Mouse (Mus musculus): ENCODE data around the gene Gpr27. TPM values are rescaled to one million over a fixed set of nuclear protein-coding genes. Genes with fewer than 3 reads are reported as not detected.

The Gpr27 gene
- polyA plus RNA-seq, 1 experiment from 2014 or later = 1.1 TPM

DNA sequence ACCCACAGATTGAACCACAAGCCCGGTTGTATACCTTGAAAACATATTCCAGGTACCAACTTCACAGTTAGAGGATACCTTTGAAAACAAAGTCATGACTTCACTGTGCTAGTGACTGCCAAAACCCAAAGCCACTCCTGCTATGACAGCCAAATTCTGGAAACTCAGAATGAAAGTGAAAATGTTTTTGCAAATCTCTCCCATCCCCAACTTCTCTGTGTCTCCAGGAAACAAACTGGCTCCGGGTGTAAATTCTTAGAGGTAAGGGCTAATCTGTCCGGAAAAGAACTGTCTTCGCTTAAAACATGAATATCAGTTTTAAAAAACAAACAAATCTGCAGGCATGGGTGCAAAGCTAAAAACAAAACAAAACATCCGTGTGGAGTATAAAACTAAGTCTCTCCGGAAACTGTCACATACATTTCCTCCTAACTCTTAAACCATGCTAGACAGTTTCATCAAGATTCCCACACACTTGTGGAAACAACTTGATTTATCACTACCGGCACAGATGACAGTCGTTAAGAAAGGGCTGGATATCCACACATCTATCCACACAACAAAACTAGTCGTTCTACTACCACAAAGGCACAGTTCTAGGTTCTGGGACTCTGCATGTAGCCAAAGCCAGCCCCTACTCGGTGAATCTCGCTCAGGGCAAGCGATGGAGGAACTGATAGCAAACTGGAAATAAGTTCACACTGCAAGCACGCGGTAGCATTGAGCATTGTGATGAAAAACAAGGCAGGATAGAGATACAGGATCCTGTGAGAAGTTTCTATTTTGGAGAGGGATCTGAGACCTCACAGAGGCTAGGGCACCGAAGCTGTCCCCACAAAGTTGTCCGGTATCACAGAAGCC lies 26.8 kb upstream of the Gpr27 start:
- no peaks in the 10 kb centered on the region for H3K9me3 ChIP-seq (replicated peaks)
- H3K27me3 ChIP-seq (ENCODE audit: low read depth, poor library complexity, severe bottlenecking) = 0 out of 2 replicates have a peak, but pooled peaks cover 21% of the 10 kb centered on the region
- no peaks in the 10 kb centered on the region for H3K36me3 ChIP-seq
- no peak for DNase-seq (ENCODE audit: low spot score)
- WGBS = 34% methylated on average over 16 of the region's 16 CpGs
- H3K4me1 ChIP-seq = peaks cover 46% of the 10 kb centered on the region
- peak overlapping the region; percentile 84 for H3K4me3 ChIP-seq
- H3K27ac ChIP-seq = peak overlapping the region; percentile 94

DNA sequence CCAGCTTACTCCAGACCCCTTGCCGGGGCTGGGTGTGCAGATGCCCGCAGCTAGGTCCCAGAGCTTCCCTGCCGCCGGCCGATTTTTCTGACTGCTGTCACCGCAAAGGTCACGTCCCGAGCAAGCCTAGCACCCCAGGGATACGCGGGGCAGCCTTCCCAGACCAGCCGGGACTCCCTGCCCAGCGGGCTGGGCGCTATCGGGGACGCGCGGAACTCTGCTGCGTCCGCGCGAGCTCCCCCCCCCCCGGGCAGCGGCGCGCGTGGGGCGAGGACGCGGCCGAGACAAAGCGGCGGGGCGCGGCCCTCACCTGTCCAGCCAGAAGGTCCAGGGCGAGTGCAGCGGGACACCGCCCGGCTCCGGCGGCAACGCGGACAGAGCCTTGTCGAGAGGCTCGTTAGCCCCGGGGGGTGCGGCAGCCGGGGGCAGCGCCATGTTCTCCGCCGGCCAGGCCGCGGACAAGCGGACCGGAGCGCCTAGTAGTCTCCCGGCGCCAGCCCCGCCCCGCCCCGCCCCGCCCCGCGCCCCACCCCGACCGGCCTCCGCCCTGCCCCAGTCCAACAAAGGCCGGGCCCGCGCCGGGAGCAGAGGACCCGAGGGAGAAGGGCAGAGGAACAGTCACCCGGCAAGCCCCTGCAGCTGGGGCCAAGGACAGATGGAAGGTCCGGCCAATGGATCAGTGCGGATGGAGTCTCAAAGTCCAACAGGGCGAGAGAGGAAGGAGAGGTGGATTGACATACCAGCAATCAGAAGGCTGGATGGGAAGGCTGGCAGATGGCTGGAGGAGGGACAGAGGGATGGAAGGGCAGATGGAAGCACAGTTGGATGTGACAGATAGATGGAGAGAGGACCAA lies 25.9 kb upstream of the Gpr27 start, which contains the start of the genes Eif4e3 and Gm20696:
TSS of gene Eif4e3 (minus strand) at position 454 of the 854 bp plus-strand sequence.
TSS of gene Gm20696 (minus strand) at position 480 of the 854 bp plus-strand sequence.
- peak within 1 kb of the TSS; percentile 94 for H3K27ac ChIP-seq

DNA sequence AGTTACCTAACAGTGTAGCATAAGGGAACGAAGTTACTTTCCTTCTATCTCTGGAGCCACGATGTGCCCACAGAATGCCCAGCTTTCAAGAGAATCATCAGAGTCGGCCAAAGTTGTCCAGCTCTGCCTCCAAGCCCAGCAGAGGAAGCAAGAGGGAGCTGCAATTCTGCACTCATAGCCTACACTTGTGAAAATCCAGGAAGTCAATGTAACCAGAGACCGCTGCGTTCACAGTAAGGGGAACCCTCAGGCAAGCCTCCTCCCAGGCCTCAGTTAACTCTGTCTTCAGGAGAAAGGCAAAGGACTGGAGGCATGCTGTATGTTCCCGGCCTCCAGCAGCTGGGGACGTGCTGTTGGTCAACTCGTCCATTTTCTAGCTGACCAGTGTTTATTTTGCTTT lies 25.2 kb upstream of the Gpr27 start:
- 25% methylated on average over 8 of the region's 8 CpGs for WGBS
- peak overlapping the region; percentile 94 for H3K27ac ChIP-seq

More for the DNA sequence above, 25.9 kb upstream of the Gpr27 start, which contains the start of the genes Eif4e3 and Gm20696:
- peaks cover 45% of the 10 kb centered on the region for H3K4me1 ChIP-seq
- H3K4me3 ChIP-seq = peak within 1 kb of the TSS; percentile 84
- DNase-seq (ENCODE audit: low spot score) = peak; percentile 81
- H3K27me3 ChIP-seq (ENCODE audit: low read depth, poor library complexity, severe bottlenecking) = peaks cover 24% of the 10 kb centered on the region; the same call in 1 of the 2 replicates
- under 1% methylated on average over 72 of the region's 75 CpGs for WGBS
- H3K9me3 ChIP-seq (replicated peaks) = no peaks in the 10 kb centered on the region
- H3K36me3 ChIP-seq = no peaks in the 10 kb centered on the region

DNA sequence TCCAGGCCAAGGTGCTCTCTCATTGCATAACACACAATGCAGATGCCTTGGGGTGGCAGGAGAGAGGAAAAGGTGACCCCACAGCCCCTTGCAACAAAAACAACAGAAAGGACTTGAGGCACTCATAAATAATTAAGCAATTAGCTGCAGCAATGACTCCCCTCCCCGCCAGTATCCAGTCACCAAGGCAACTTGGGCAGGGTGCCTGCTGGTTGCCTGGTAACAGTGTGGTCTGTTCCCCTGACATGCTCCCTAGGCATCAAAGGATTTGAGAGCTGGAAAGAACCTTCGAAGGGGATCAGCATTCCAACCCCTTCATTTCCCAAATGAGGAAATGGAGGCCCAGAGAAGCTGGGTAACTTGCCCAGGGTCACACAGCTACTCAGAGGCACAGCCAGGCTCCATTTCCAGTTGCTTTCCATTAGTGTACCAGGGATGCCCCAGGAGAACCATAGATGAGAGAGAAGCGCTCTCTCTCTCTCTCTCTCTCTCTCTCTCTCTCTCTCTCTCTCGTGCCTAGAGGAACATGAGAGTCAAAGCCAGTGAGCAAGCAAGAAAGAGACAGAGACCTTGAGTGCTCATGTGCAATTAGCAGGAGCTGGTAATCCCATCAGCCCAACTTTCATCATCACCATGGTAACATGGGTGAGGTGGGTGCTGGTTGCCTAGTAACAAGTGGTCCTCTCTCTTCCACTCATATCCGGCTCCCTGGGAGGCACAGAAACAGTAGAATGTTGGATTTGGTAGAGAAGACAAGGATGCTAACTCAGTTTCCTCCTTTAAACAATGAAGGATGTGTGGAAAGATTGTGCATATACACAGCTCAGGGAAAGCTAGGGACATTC lies 22.8 kb upstream of the Gpr27 start:
- Histone ChIP-seq H3K9me3 (replicated peaks) (no peaks in the 10 kb centered on the region), H3K4me1 (peaks cover 39% of the 10 kb centered on the region), H3K36me3 (no peaks in the 10 kb centered on the region), H3K27ac (no peak overlapping the region), H3K4me3 (no peak overlapping the region), H3K27me3 (ENCODE audit: low read depth, poor library complexity, severe bottlenecking) (peaks cover 15% of the 10 kb centered on the region; the same call in 1 of the 2 replicates)
- WGBS = 41% methylated on average over 5 of the region's 5 CpGs
- no peak for DNase-seq (ENCODE audit: low spot score)

More for the DNA sequence above, 25.2 kb upstream of the Gpr27 start:
- peak overlapping the region; percentile 84 for H3K4me3 ChIP-seq
- no peaks in the 10 kb centered on the region for H3K9me3 ChIP-seq (replicated peaks)
- H3K27me3 ChIP-seq (ENCODE audit: low read depth, poor library complexity, severe bottlenecking) = peaks cover 24% of the 10 kb centered on the region; the same call in 1 of the 2 replicates
- peak; percentile 54 for DNase-seq (ENCODE audit: low spot score)
- H3K36me3 ChIP-seq = no peaks in the 10 kb centered on the region
- H3K4me1 ChIP-seq = peaks cover 45% of the 10 kb centered on the region

DNA sequence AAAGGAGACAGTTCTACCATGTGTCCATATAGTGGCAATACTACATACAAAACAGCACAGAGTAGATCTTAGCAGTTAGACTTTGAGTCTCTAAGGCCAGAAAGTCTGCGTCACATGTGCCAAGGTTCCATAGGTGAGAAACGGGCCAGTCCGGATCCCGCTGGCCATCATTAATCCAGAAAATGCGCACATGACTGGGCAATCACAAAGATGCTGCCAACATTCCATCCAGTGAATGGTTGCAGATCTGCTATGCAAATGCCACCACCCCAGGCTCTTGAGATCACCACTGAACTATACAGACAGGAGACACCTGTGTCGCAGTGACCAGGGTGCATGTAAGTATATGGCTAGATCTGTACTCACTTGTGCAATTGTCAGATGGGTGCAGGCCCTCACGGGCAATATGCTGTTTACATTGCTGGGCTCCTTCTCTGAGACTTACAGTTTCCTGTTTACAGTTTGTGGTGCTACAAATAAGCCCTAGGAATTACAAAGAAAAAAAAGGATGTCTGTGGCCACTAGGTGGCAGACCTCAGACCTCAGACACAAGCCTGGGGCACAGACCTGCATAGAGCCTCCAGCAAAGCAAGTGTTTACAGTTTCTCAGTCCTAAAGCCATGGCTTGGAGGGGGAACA lies 21.9 kb upstream of the Gpr27 start:
- peak; percentile 68 for DNase-seq (ENCODE audit: low spot score)
- Histone ChIP-seq H3K4me3 (no peak overlapping the region), H3K27me3 (ENCODE audit: low read depth, poor library complexity, severe bottlenecking) (peaks cover 14% of the 10 kb centered on the region; the same call in 1 of the 2 replicates), H3K36me3 (no peaks in the 10 kb centered on the region), H3K4me1 (peaks cover 36% of the 10 kb centered on the region), H3K9me3 (replicated peaks) (no peaks in the 10 kb centered on the region), H3K27ac (no peak overlapping the region)
- 81% methylated on average over 7 of the region's 7 CpGs for WGBS

DNA sequence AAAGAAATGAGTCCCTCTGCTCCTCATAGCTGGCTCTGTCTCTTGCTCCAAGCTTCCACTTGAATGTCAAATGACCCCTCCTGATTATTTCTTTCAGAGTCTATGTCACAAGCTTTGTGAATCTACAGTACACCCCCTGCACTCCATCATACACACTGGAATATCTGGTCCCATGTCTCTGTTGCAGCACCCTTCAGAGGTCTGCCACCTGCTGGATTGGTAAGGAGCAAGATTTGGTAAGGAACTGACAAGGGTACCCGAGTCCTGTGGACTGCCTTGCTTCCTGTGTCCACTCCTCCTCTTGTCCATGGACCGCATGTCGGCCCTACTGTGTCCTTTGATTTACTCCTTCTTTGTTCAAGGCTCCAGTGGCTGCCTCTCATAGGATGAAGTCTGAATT lies 20.7 kb upstream of the Gpr27 start:
- no peak for DNase-seq (ENCODE audit: low spot score)
- WGBS = 73% methylated on average over 3 of the region's 3 CpGs
- H3K4me1 ChIP-seq = peaks cover 26% of the 10 kb centered on the region
- no peaks in the 10 kb centered on the region for H3K9me3 ChIP-seq (replicated peaks)
- H3K27ac ChIP-seq = no peak overlapping the region
- no peak overlapping the region for H3K4me3 ChIP-seq
- peaks cover 14% of the 10 kb centered on the region; the same call in 1 of the 2 replicates for H3K27me3 ChIP-seq (ENCODE audit: low read depth, poor library complexity, severe bottlenecking)
- no peaks in the 10 kb centered on the region for H3K36me3 ChIP-seq

DNA sequence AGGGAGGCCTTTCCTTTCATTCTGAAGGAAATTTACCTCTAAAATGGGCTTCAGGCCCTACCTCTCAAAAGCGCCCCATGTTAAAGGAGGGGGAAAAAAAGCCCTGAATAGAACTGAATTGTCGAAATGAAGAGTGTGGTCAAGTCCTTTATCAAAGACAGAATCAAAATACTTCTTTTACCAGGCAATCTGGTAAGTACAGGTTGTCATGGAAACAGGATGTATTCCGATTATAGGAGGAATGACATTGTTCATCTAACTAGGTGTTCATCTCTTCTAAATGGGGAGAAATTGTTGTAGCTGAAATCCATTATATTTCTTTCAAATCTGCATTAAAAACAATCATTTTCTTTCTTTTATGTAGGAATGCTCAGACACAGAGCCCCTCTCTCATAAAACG lies 18.0 kb upstream of the Gpr27 start:
- no peaks in the 10 kb centered on the region for H3K36me3 ChIP-seq
- WGBS = 86% methylated on average over 4 of the region's 4 CpGs
- peaks cover 7% of the 10 kb centered on the region for H3K4me1 ChIP-seq
- no peak overlapping the region for H3K4me3 ChIP-seq
- peaks cover 3% of the 10 kb centered on the region; the same call in 1 of the 2 replicates for H3K27me3 ChIP-seq (ENCODE audit: low read depth, poor library complexity, severe bottlenecking)
- DNase-seq (ENCODE audit: low spot score) = no peak
- H3K27ac ChIP-seq = no peak overlapping the region
- no peaks in the 10 kb centered on the region for H3K9me3 ChIP-seq (replicated peaks)

DNA sequence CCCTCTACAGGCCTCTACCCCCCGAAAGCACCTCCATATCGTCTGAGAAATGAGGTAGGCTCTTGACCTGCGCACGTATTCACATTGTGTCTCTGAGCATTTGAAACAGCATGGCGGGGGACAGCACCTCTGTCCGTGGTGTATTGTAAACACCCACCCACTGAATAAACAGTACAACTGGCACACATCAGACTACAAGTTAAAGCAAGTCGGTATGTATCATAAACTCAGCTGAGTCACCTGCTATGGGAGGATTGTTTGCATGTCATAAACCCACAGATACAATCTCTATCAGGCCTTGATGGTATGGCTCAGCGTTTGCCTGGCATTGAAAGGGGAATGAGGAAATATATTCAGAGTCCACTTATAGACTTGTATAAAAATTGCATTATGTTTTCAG lies 15.2 kb upstream of the Gpr27 start:
- 91% methylated on average over 8 of the region's 8 CpGs for WGBS
- Histone ChIP-seq H3K4me3 (no peak overlapping the region), H3K27me3 (ENCODE audit: low read depth, poor library complexity, severe bottlenecking) (no peaks in the 10 kb centered on the region), H3K9me3 (replicated peaks) (no peaks in the 10 kb centered on the region), H3K27ac (no peak overlapping the region), H3K4me1 (peaks cover 3% of the 10 kb centered on the region; the same call in 1 of the 2 replicates), H3K36me3 (no peaks in the 10 kb centered on the region)
- DNase-seq (ENCODE audit: low spot score) = no peak

DNA sequence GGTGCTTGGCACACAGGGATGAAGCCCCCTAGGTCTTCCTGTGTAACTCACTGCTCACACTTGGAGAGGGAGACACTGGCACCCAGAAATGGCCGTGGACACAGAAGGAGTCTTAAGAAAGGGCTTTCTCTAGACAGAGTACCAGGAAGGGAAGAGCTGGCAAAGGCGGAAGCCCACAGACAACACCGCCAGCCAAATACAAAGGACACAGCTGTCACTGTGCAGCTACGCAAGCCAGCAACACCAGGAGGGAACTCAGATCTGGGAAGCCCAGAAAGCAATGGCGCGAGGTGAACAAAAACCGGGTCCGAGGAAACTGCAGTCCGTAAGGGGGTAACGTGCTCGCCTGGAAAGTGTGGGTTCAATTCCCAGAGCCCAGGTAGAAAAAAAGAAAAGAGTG lies 14.4 kb upstream of the Gpr27 start:
- Histone ChIP-seq H3K27ac (no peak overlapping the region), H3K27me3 (ENCODE audit: low read depth, poor library complexity, severe bottlenecking) (no peaks in the 10 kb centered on the region), H3K4me3 (no peak overlapping the region), H3K9me3 (replicated peaks) (no peaks in the 10 kb centered on the region), H3K36me3 (no peaks in the 10 kb centered on the region), H3K4me1 (peaks cover 3% of the 10 kb centered on the region; the same call in 1 of the 2 replicates)
- DNase-seq (ENCODE audit: low spot score) = no peak
- WGBS = 82% methylated on average over 11 of the region's 11 CpGs

DNA sequence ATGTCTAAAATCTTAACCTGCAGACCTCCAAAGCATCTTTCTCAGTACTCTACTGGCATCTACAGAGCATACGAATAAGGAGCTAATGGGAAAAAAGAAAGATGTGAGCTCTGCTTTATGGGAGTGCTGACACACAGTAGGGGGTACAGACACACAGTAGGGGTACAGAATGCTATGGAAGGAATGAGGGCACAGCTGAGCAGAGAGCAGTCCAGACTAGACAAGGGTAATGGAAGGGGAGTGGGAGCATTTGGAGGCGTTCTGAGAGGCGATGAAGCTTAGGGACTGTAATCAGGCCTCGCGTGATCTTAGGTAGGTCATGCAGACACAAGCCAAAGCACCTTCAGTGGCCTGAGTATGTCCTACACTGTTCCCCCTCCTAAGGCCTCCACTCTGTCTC lies 8.5 kb upstream of the Gpr27 start:
- Histone ChIP-seq H3K36me3 (no peaks in the 10 kb centered on the region), H3K27ac (no peak overlapping the region), H3K27me3 (ENCODE audit: low read depth, poor library complexity, severe bottlenecking) (peaks cover under 1% of the 10 kb centered on the region; the same call in 1 of the 2 replicates), H3K9me3 (replicated peaks) (no peaks in the 10 kb centered on the region; the same call in 1 of the 2 replicates), H3K4me1 (peaks cover 3% of the 10 kb centered on the region; the same call in 1 of the 2 replicates), H3K4me3 (no peak overlapping the region)
- 91% methylated on average over 5 of the region's 5 CpGs for WGBS
- no peak for DNase-seq (ENCODE audit: low spot score)

DNA sequence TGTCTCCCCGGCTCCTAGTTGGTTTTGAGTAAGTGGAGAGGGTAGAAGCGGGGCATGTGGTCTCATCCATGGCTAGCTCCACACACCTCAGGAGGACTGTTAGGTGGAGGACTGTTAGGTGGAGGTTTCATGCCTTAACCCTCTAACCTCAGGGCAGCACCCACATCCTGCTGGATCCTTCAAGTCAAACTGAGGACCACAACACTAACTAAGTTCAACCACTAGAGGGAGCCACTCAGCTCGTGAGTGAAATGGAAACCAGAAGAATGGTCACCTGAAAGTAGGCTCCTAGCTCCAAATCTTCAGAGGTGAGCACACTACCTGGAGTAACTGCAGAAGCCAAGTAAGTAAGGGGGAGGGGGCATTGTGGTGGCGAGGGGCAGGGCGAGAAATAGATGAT lies 7.6 kb upstream of the Gpr27 start:
- no peak for DNase-seq (ENCODE audit: low spot score)
- Histone ChIP-seq H3K27me3 (ENCODE audit: low read depth, poor library complexity, severe bottlenecking) (peaks cover 10% of the 10 kb centered on the region), H3K4me3 (no peak overlapping the region), H3K27ac (no peak overlapping the region), H3K36me3 (no peaks in the 10 kb centered on the region), H3K4me1 (no peaks in the 10 kb centered on the region), H3K9me3 (replicated peaks) (no peaks in the 10 kb centered on the region; the same call in 1 of the 2 replicates)
- WGBS = 51% methylated on average over 5 of the region's 5 CpGs

Data from limb, embryonic 10.5 days (tissue).